Mouse (Mus musculus): ENCODE measurements around the gene Bex1. TPM values are rescaled to one million over a fixed set of nuclear protein-coding genes. Genes with fewer than 3 reads are reported as not detected.

Gene Bex1
- polyA plus RNA-seq, 1 experiment from 2014 or later = 263 TPM

GRCm38 (mm10) chrX:136183107-136183506 lies 32.2 kb downstream of the Bex1 start:
- H3K4me2 ChIP-seq (ENCODE audit: low read depth, low read length) = no peak overlapping the region
- no peak overlapping the region for H3K27ac ChIP-seq (ENCODE audit: low read depth, low read length)
- H3K9ac ChIP-seq (replicated peaks; ENCODE audit: low read depth, low read length) = no peak overlapping the region
- no peaks in the 10 kb centered on the region for H3K9me3 ChIP-seq (ENCODE audit: control insufficient read depth, low read length)
- 77% methylated on average over 1 of the region's 1 CpGs for WGBS
- ATAC-seq (ENCODE audit: low read depth) = no peak
- H3K4me1 ChIP-seq (ENCODE audit: control insufficient read depth, insufficient read depth, low read length) = no peaks in the 10 kb centered on the region
- H3K4me3 ChIP-seq (ENCODE audit: low read depth, low read length) = no peak overlapping the region
- no peaks in the 10 kb centered on the region for H3K27me3 ChIP-seq (ENCODE audit: control insufficient read depth, insufficient read depth, low read length)
- no peaks in the 10 kb centered on the region for H3K36me3 ChIP-seq (ENCODE audit: control insufficient read depth, insufficient read depth, low read length)

GRCm38 (mm10) chrX:136180897-136181553 lies 34.3 kb downstream of the Bex1 start:
- no peak for ATAC-seq (ENCODE audit: low read depth)
- Histone ChIP-seq H3K36me3 (ENCODE audit: control insufficient read depth, insufficient read depth, low read length) (no peaks in the 10 kb centered on the region), H3K9me3 (ENCODE audit: control insufficient read depth, low read length) (no peaks in the 10 kb centered on the region), H3K9ac (replicated peaks; ENCODE audit: low read depth, low read length) (no peak overlapping the region), H3K4me3 (ENCODE audit: low read depth, low read length) (no peak overlapping the region), H3K27ac (ENCODE audit: low read depth, low read length) (no peak overlapping the region), H3K27me3 (ENCODE audit: control insufficient read depth, insufficient read depth, low read length) (no peaks in the 10 kb centered on the region), H3K4me1 (ENCODE audit: control insufficient read depth, insufficient read depth, low read length) (no peaks in the 10 kb centered on the region), H3K4me2 (ENCODE audit: low read depth, low read length) (no peak overlapping the region)
- WGBS = 29% methylated on average over 9 of the region's 11 CpGs

GRCm38 (mm10) chrX:136172786-136173185 lies 42.5 kb downstream of the Bex1 start:
- Histone ChIP-seq H3K4me2 (ENCODE audit: low read depth, low read length) (peak overlapping the region; percentile 50), H3K9ac (replicated peaks; ENCODE audit: low read depth, low read length) (no peak overlapping the region; the same call in 1 of the 2 replicates), H3K4me3 (ENCODE audit: low read depth, low read length) (peak overlapping the region; percentile 49), H3K4me1 (ENCODE audit: control insufficient read depth, insufficient read depth, low read length) (no peaks in the 10 kb centered on the region), H3K27me3 (ENCODE audit: control insufficient read depth, insufficient read depth, low read length) (no peaks in the 10 kb centered on the region), H3K9me3 (ENCODE audit: control insufficient read depth, low read length) (no peaks in the 10 kb centered on the region), H3K36me3 (ENCODE audit: control insufficient read depth, insufficient read depth, low read length) (no peaks in the 10 kb centered on the region), H3K27ac (ENCODE audit: low read depth, low read length) (no peak overlapping the region; the same call in 1 of the 2 replicates)
- WGBS = 25% methylated on average over 10 of the region's 10 CpGs
- ATAC-seq (ENCODE audit: low read depth) = no peak

GRCm38 (mm10) chrX:136172118-136172551 lies 43.2 kb downstream of the Bex1 start, which contains the start of gene Tceal8:
Gene Tceal8 (minus strand): TSS chrX:136172342.
- H3K36me3 ChIP-seq (ENCODE audit: control insufficient read depth, insufficient read depth, low read length) = no peaks in the 10 kb centered on the region
- H3K4me1 ChIP-seq (ENCODE audit: control insufficient read depth, insufficient read depth, low read length) = no peaks in the 10 kb centered on the region
- peak within 1 kb of the TSS; percentile 56 for H3K9ac ChIP-seq (replicated peaks; ENCODE audit: low read depth, low read length)
- no peaks in the 10 kb centered on the region for H3K9me3 ChIP-seq (ENCODE audit: control insufficient read depth, low read length)
- 14% methylated on average over 10 of the region's 10 CpGs for WGBS
- no peaks in the 10 kb centered on the region for H3K27me3 ChIP-seq (ENCODE audit: control insufficient read depth, insufficient read depth, low read length)
- peak within 1 kb of the TSS; percentile 50 for H3K4me2 ChIP-seq (ENCODE audit: low read depth, low read length)
- peak within 1 kb of the TSS; percentile 85 for H3K27ac ChIP-seq (ENCODE audit: low read depth, low read length)
- peak within 1 kb of the TSS; percentile 49 for H3K4me3 ChIP-seq (ENCODE audit: low read depth, low read length)
- peak; percentile 97 for ATAC-seq (ENCODE audit: low read depth)

GRCm38 (mm10) chrX:136171189-136172117 lies 43.9 kb downstream of the Bex1 start:
- peak overlapping the region; percentile 85 for H3K27ac ChIP-seq (ENCODE audit: low read depth, low read length)
- no peaks in the 10 kb centered on the region for H3K27me3 ChIP-seq (ENCODE audit: control insufficient read depth, insufficient read depth, low read length)
- peak overlapping the region; percentile 56 for H3K9ac ChIP-seq (replicated peaks; ENCODE audit: low read depth, low read length)
- peak overlapping the region; percentile 50 for H3K4me2 ChIP-seq (ENCODE audit: low read depth, low read length)
- no peaks in the 10 kb centered on the region for H3K9me3 ChIP-seq (ENCODE audit: control insufficient read depth, low read length)
- no peaks in the 10 kb centered on the region for H3K4me1 ChIP-seq (ENCODE audit: control insufficient read depth, insufficient read depth, low read length)
- peak overlapping the region; percentile 49 for H3K4me3 ChIP-seq (ENCODE audit: low read depth, low read length)
- peak; percentile 81 for ATAC-seq (ENCODE audit: low read depth)
- WGBS = 12% methylated on average over 24 of the region's 24 CpGs
- no peaks in the 10 kb centered on the region for H3K36me3 ChIP-seq (ENCODE audit: control insufficient read depth, insufficient read depth, low read length)

- H3K36me3 ChIP-seq (ENCODE audit: control insufficient read depth, insufficient read depth, low read length) = no peaks in the 10 kb centered on the region
- H3K27me3 ChIP-seq (ENCODE audit: control insufficient read depth, insufficient read depth, low read length) = no peaks in the 10 kb centered on the region
- peak overlapping the region; percentile 50; the same call in 1 of the 2 replicates for H3K4me2 ChIP-seq (ENCODE audit: low read depth, low read length)
- no peak overlapping the region for H3K9ac ChIP-seq (replicated peaks; ENCODE audit: low read depth, low read length)
- no peak overlapping the region for H3K27ac ChIP-seq (ENCODE audit: low read depth, low read length)
- peak overlapping the region; percentile 49; the same call in 1 of the 2 replicates for H3K4me3 ChIP-seq (ENCODE audit: low read depth, low read length)
- no peaks in the 10 kb centered on the region for H3K4me1 ChIP-seq (ENCODE audit: control insufficient read depth, insufficient read depth, low read length)
- ATAC-seq (ENCODE audit: low read depth) = no peak
- 68% methylated on average over 10 of the region's 10 CpGs for WGBS
- H3K9me3 ChIP-seq (ENCODE audit: control insufficient read depth, low read length) = no peaks in the 10 kb centered on the region
Observed at GRCm38 (mm10) chrX:136170625-136171024, 44.7 kb downstream of the Bex1 start.

Small RNA genes lying within 50 kb of the gene (microRNA-seq; reads per million reads assigned to microRNA genes)
- gene Mir6383 = not detected

Other genes with a start within 250 kb of the Bex1 start
- gene Arxes2, start 221.7 kb downstream of the Bex1 start, polyA plus RNA-seq (2014; fragmentation: Nextera tagmentation; extraction: Ambion mirVana) = 290 and 292 TPM in 2 replicates
- gene Arxes1, start 182.1 kb downstream of the Bex1 start, polyA plus RNA-seq (2014; fragmentation: Nextera tagmentation; extraction: Ambion mirVana) = 145 and 160 TPM in 2 replicates
- gene Bex2, start 147.3 kb downstream of the Bex1 start, polyA plus RNA-seq (2014; fragmentation: Nextera tagmentation; extraction: Ambion mirVana) = 610 and 698 TPM in 2 replicates
- 0.08 TPM in 1 of 2 replicates, not detected in the other for gene Nxf3, start 130.3 kb downstream of the Bex1 start, polyA plus RNA-seq (2014; fragmentation: Nextera tagmentation; extraction: Ambion mirVana)
- 115 and 152 TPM in 2 replicates for gene Bex4, start 76.5 kb downstream of the Bex1 start, polyA plus RNA-seq (2014; fragmentation: Nextera tagmentation; extraction: Ambion mirVana)
- gene Tceal8, start 43.2 kb downstream of the Bex1 start, polyA plus RNA-seq (2014; fragmentation: Nextera tagmentation; extraction: Ambion mirVana) = 119 and 142 TPM in 2 replicates
- 9.1 and 16.4 TPM in 2 replicates for gene Tceal5, start 11.6 kb downstream of the Bex1 start, polyA plus RNA-seq (2014; fragmentation: Nextera tagmentation; extraction: Ambion mirVana)
- gene Tceal7, start 734 bp downstream of the Bex1 start, polyA plus RNA-seq (2014; fragmentation: Nextera tagmentation; extraction: Ambion mirVana) = 2.3 and 4.6 TPM in 2 replicates
- gene Tceal9, start 29.6 kb upstream of the Bex1 start, polyA plus RNA-seq (2014; fragmentation: Nextera tagmentation; extraction: Ambion mirVana) = 268 and 285 TPM in 2 replicates
- gene Bex3, start 54.7 kb upstream of the Bex1 start, polyA plus RNA-seq (2014; fragmentation: Nextera tagmentation; extraction: Ambion mirVana) = 770 and 849 TPM in 2 replicates

Data from neural tube, embryonic 14.5 days (tissue).